ENCODE assay signal across 15 mouse cellular contexts in the genomic region with DNA sequence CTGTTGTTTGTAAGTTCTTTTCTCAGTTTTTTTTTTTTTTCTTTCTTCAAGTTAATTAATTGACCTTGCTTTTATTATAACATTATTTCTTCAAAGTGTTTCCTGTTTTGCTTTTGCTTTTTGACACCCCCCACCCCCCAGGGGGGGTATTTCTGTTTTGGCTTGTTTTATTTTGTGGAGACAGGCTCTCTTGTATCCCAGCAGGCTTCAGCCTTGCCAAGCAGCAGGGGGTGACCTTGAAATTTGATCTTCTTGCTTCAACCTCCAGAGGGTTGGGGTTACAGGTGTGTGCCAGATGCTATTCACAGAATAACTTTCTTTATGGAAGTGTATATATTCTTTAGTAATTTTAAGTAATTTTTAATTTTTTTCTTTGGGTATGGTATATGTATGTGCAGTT. TPM values are rescaled to one million over a fixed set of nuclear protein-coding genes. Genes with fewer than 3 reads are reported as not detected.
A peak's percentile ranks its signal among the peaks of the same experiment; 100 is the strongest.
DNase-seq lines count a peak whose midpoint lies in the region; ATAC-seq and TF ChIP-seq lines count a peak whose summit lies in the region.
"Had no signal": no experiment of that assay in that cellular context is flagged by ENCODE, and none has a peak within 500 bp of the region (broad histone marks: within the 10 kb centered on the region; RNA-seq: fewer than 3 reads in every experiment).

No protein-coding gene starts in this region.

- H3K36me3 ChIP-seq in liver, adult 2 months (ENCODE audit: control insufficient read depth, insufficient read depth, low read length): peaks cover 14% of the 10 kb centered on the region
- peaks cover 2% of the 10 kb centered on the region; the same call in 1 of the 2 replicates for H3K36me3 ChIP-seq in limb, embryonic 11.5 days (ENCODE audit: control insufficient read depth, insufficient read depth, low read length)

- H3K4me2 ChIP-seq in limb, embryonic 11.5 days (ENCODE audit: low read depth, severe bottlenecking): no peak overlapping the region
- H3K4me2 ChIP-seq: embryonic facial prominence, embryonic 12.5 days; limb, embryonic 12.5 days; lung, embryonic 14.5 days; stomach, embryonic 15.5 days had no signal

- H3K4me3 ChIP-seq in liver, adult 2 months (ENCODE audit: insufficient read depth, low read depth, low read length): no peak overlapping the region
- no peak overlapping the region for H3K4me3 ChIP-seq in limb, embryonic 11.5 days (ENCODE audit: low read depth, low read length)
- H3K4me3 ChIP-seq: embryonic facial prominence, embryonic 12.5 days; limb, embryonic 12.5 days; megakaryocyte, embryonic 14.5 days; stomach, embryonic 15.5 days had no signal

- ATAC-seq in limb, embryonic 11.5 days (ENCODE audit: insufficient number of reproducible peaks, low FRiP score, low TSS enrichment, low read depth): peak; percentile 62; the same call in 1 of the 2 replicates
- ATAC-seq: forebrain, embryonic 14.5 days had no signal

- no peaks in the 10 kb centered on the region for H3K9me3 ChIP-seq in limb, embryonic 11.5 days (ENCODE audit: control insufficient read depth, low read length)
- H3K9me3 ChIP-seq: embryonic facial prominence, embryonic 12.5 days; megakaryocyte, embryonic 14.5 days; stomach, embryonic 15.5 days had no signal

- peak; percentile 13 for DNase-seq in gastrocnemius, adult 18-20 months (ENCODE audit: low spot score)
- no peak for DNase-seq in gastrocnemius, postnatal 4 days (ENCODE audit: low spot score in 2 of 2)
- DNase-seq in liver, adult 2 months (ENCODE audit: extremely low read depth, low read depth, low spot score): peak; percentile 69
- no peak for DNase-seq in liver
- DNase-seq in embryo, embryonic 9.5 days (ENCODE audit: extremely low spot score): peak; percentile 9
- DNase-seq in limb, embryonic 11.5 days (ENCODE audit: low spot score): peak; percentile 79
- no peak for DNase-seq in thymus, postnatal 36 days
- no peak for DNase-seq in lung, adult 18-20 months
- DNase-seq: cerebellum, adult 11-12 months; lung, embryonic 14.5 days had no signal

- H3K9ac ChIP-seq in liver, adult 2 months (ENCODE audit: low read depth, low read length): no peak overlapping the region
- H3K9ac ChIP-seq in limb, embryonic 11.5 days (ENCODE audit: low read length): no peak overlapping the region
- H3K9ac ChIP-seq: embryonic facial prominence, embryonic 12.5 days; limb, embryonic 12.5 days; lung, embryonic 14.5 days; stomach, embryonic 15.5 days had no signal

- peaks cover 24% of the 10 kb centered on the region; the same call in 1 of the 2 replicates for H3K79me2 ChIP-seq in liver, adult 2 months (ENCODE audit: control insufficient read depth, insufficient read depth, low read length)

- TF ChIP-seq CTCF in liver, adult 2 months (IDR thresholded peaks at IDR 0.05; ENCODE audit: low read depth, low read length): no peak

- H3K4me1 ChIP-seq in liver, adult 2 months (ENCODE audit: control insufficient read depth, insufficient read depth, low read length): no peaks in the 10 kb centered on the region; the same call in none of the 2 replicates
- no peaks in the 10 kb centered on the region for H3K4me1 ChIP-seq in limb, embryonic 11.5 days (ENCODE audit: control insufficient read depth, insufficient read depth, low read length)
- H3K4me1 ChIP-seq: embryonic facial prominence, embryonic 12.5 days; limb, embryonic 12.5 days; stomach, embryonic 15.5 days had no signal

- no peak for TF ChIP-seq POLR2A in liver, adult 2 months (IDR thresholded peaks at IDR 0.05; ENCODE audit: extremely low read depth, insufficient read depth, low read length)

- H3K27ac ChIP-seq in liver, adult 2 months (replicated peaks; ENCODE audit: insufficient read depth, low read depth, low read length): no peak overlapping the region
- H3K27ac ChIP-seq in limb, embryonic 11.5 days (replicated peaks; ENCODE audit: low read depth, low read length): no peak overlapping the region
- H3K27ac ChIP-seq: embryonic facial prominence, embryonic 12.5 days; limb, embryonic 12.5 days; stomach, embryonic 15.5 days had no signal

- no peaks in the 10 kb centered on the region for H3K27me3 ChIP-seq in liver, adult 2 months (ENCODE audit: control insufficient read depth, insufficient read depth, low read length)
- H3K27me3 ChIP-seq in limb, embryonic 11.5 days (ENCODE audit: control insufficient read depth, insufficient read depth, low read length): no peaks in the 10 kb centered on the region
- H3K27me3 ChIP-seq: embryonic facial prominence, embryonic 12.5 days; limb, embryonic 12.5 days; megakaryocyte, embryonic 14.5 days; stomach, embryonic 15.5 days had no signal

RNA-seq across cellular contexts. Expression of a gene that starts 56.4 kb away (rescaled TPM):
- total RNA-seq in gastrocnemius, adult 18-20 months (2021): 10 to 100 TPM; 21.8 to 23.2 TPM
- 10 to 100 TPM; 34.5 to 42.5 TPM for total RNA-seq in gastrocnemius, postnatal 4 days (2021)
- total RNA-seq in liver, adult 2 months (2014; rRNA removed): 18.0 and 20.4 TPM in 2 replicates
- polyA plus RNA-seq in liver, adult 2 months (2012; rRNA removed): 15.7 and 16.7 TPM in 2 replicates
- polyA plus RNA-seq in limb, embryonic 11.5 days (2014; fragmentation: Nextera tagmentation; extraction: Ambion mirVana): 45.3 and 46.3 TPM in 2 replicates

Comparison
In these comparisons a context has a peak if more than half of its experiments do, and no peak if none do; other contexts are left out.
1. DNase-seq: peak in gastrocnemius, adult 18-20 months (single experiment), liver, adult 2 months (single experiment), embryo, embryonic 9.5 days (single experiment) and limb, embryonic 11.5 days (single experiment); none in gastrocnemius, postnatal 4 days (0 of 2), liver (single experiment), thymus, postnatal 36 days (0 of 2) and lung, adult 18-20 months (0 of 2).